Mouse (Mus musculus) induced T-regulatory cell, adult 2 months (primary cell): Measurements from ENCODE around the gene Tnfrsf22.

Source experiments
- DNase-seq: peaks from one replicate; pipeline ENCODE4 v3.0.0-alpha.2; 2012; ENCODE audit warnings: low read depth

The Tnfrsf22 gene

DNA sequence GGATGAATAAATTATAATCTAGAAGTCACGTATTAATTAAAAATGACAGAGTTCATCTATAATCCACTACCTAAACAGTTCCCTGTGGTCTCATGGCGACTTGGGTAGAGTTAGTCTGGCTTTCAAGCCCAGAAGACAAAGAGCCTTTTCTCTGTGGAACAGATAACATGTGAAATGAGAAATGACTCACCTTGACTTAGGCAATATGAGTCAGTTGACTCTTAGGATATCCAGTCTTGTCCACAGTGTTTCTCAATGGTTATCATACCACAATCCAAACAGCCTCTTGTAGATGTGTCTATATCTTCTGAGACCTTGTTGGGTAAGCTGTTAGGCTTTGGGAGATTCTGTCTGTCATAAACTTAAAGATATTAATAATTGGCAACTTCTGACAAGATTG is 18.0 kb downstream of the Tnfrsf22 start:
- DNase-seq, result peak; percentile 27

DNA sequence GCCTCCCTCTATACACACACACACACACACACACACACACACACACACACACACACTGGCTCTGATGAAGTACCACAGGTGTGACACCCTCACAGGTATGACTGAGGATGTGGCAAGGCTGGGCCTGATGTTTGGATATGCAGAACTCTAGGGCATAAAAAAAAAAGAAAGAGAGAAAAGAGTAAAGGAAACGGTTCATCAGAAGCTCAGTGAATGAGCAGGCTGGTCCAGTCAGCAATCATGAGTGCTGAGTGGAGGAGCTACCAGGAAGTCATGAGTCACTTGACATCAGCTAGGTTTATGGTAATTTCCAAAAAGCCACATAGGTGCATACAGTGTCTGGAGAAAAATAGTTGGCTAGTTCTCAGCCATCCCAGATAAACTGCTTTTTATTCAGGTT is 20.0 kb downstream of the Tnfrsf22 start:
- DNase-seq, result peak; percentile 80

DNA sequence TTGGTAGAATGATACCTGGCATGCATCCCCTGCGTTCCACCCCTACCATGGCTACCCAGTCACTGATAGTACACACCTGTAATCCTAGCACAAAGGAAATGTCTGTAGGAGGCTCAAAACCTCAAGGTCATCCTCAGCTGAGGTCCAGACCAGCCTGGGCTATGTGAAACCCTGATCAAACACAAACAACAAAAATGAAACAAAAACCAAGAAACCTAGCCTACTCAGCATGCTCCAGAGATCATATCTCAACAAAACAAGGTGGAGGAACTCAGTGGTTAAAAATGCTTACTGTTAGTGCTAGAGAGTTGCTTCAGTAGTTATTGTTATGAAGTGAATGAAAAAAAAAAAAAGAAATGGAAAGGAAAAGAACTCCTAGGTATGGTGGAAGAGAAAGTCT is 20.9 kb downstream of the Tnfrsf22 start, which contains the start of gene Tnfrsf26:
Tnfrsf26 (minus strand) TSS at position 183 of the 400 bp plus-strand sequence.
- DNase-seq, result peak; percentile 86

- peak; percentile 79 for DNase-seq
These were observed 21.7 kb downstream of the Tnfrsf22 start for GRCm38 (mm10) chr7:143627555-143628286.

DNA sequence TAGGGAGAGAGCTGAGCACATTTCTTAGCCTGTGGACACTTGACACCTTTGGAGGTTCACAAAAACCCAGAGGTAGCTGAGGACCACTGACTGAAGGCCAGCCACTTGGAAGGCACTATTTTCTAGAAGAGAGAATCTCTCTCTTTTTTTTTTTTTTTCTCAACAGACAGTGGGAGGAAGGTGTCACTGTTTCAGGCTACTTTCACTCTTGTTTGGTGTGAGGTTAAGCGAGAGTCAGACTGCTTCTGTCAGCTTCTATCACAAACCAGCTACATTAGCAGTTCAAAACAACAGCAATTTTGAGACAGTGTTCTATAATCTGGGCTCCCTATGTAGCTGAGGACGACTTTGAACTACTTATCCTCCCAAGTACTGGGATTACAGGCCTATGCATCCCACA is 23.3 kb downstream of the Tnfrsf22 start:
- peak; percentile 70 for DNase-seq

GRCm38 (mm10) chr7:143625151-143625550 is 24.3 kb downstream of the Tnfrsf22 start:
- peak; percentile 76 for DNase-seq

DNA sequence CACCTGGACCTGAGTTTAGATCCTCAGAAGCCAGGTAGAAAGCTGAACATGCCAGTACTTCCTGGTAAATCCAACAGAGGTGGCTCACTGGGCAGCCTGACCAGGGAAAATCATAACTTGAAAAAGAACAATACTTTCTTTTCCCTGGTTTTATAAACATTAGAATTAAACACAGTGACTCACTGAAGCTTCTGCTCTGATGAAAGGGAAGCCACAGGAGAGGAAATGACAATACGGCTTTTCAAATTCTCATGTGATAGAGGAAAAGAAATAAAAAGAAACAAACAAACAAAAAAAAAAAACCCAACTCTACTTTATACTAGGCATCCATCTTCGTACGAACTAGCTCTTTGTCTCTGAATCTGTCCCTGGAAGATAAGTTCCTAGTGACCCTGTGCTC is 24.9 kb downstream of the Tnfrsf22 start:
- DNase-seq, result peak; percentile 55

DNA sequence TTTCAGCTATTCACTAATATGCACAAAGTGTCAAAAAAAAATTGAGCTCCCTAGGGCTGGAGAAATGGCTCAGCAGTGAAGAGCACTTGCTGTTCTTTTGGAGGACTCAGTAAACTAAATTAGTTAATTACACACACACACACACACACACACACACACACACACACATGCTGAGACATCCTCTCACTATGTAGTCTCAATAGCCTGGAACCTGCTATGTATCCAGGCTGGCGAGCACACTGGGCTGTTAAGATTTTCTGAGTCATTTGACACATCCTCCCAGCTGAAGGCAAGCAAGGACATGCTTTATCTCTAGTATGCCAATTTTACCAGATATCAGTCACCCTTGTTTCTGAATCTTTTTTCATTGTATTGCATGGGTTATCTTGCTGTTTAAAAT is 28.5 kb downstream of the Tnfrsf22 start:
- DNase-seq, result no peak

- no peak for DNase-seq
These were observed 34.9 kb downstream of the Tnfrsf22 start for GRCm38 (mm10) chr7:143614404-143615135.

DNA sequence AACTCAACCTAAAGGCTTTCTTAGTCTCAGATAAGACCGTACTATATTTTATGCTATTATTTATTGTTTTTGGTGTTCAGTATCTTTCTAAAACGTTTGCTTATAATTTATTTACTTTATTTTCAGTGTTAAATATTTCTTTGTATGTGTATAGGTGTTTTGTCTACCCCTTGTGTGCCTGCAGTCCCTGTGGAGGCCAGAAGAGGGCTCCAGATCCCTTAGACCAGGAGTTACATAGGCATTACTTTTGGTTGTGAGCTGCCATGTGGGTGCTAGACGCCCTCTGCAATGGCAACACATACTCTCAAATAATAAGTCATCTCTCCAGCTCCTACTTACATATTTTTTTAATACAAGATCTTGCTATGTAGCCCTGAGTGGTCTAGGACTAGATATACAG is 37.2 kb downstream of the Tnfrsf22 start:
- peak; percentile 67 for DNase-seq

- no peak for DNase-seq
These were observed 44.1 kb downstream of the Tnfrsf22 start for GRCm38 (mm10) chr7:143605321-143605720.

DNA sequence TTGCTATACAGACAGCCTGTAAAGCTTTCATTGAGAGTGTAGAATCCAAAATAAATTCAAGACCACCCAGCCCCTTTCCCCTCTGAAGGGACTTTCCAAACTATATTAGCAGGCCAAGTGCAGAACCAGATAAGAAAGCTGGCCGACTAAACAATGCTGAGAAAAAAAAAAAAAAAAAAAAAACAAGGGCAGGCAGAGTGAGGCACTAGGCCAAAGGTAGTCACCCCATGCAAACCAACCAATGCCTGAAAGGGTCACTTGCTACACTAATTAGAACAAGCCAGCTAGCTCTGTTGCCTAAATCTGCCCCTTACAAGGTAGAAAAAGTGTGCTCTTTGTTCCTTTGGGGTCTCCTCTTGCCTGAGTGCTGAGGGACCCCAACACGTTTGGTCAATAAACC is 44.6 kb downstream of the Tnfrsf22 start:
- DNase-seq, result no peak

DNA sequence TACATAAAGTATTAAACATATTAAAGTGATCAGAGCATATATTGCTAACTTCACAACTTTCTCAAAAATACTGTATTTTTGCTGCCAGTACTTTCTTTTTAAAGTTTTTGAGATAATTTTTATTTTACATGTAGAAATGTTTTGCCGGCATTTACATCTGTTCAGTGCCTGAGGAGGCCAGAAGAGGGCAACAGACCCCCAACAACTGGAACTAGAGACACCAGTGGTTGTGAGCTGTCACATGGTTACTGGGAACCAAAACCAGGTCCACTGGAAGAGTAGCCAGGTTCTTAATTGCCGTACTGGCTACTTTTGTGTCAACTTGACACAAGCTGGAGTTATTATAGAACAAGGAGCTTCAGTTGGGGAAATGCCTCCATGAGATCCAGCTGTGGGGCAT is 47.8 kb downstream of the Tnfrsf22 start:
- peak; percentile 43 for DNase-seq

- no peak for DNase-seq
These were observed 49.2 kb downstream of the Tnfrsf22 start for GRCm38 (mm10) chr7:143600231-143600740.

DNA sequence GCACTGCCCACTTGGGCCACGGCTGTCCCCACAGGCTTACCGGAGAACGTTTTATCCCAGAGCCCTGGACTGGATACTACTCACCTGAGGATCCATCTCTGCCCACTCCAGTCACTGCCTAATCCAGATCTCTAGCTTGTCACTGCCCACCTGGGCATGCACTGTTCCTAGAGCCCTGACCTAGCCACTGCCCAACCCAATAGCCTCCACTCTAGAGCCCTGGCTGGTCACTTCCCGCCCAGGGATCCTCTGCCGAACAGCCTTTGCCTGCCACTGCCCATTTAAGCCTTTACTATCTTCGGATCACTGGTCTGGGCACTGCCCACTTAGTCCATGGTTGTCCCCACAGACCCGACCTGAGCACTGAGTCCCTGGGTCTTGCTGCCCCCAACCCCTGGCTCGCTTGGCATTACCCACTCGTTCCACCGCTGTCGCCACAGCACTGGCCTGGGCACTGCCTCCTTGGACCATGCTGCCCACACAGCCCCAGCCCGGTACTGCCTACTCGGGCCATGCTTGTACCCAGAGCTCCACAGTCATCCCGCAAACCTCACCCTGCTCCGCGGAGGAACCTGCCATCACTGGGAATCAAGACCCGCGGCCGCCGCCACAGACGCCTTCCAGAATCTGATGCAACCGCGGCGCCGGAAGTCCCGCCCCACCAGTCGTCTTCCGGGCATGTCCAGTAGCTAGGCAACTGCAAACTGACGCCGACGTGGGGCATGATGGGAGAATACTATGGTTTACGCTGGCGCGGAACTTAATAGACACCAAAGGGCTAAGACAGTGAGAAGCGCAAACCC is 49.8 kb downstream of the Tnfrsf22 start, which contains the start of gene Cars:
Cars (minus strand) TSS at position 663 of the 803 bp plus-strand sequence.
- peak; percentile 98 for DNase-seq

DNA sequence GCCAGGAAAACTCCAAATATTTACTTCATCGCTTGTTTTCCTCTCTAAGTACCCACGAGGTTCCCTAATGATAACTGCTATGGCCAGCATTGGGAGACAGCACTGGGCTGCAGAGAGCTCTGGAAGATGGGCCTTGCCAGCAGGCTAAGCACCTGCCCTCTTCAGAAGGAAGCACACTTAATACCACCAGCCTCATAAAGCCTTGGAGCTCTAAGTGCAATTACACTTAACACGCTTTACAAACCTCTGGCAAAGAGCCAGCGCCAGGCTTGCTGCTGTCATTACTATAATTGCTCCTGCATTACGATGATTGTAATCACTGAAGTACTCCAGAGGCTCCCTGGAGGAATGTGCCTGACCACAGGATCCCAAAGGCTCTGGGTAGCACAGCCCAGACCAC is 54.6 kb downstream of the Tnfrsf22 start:
- DNase-seq, result no peak

DNA sequence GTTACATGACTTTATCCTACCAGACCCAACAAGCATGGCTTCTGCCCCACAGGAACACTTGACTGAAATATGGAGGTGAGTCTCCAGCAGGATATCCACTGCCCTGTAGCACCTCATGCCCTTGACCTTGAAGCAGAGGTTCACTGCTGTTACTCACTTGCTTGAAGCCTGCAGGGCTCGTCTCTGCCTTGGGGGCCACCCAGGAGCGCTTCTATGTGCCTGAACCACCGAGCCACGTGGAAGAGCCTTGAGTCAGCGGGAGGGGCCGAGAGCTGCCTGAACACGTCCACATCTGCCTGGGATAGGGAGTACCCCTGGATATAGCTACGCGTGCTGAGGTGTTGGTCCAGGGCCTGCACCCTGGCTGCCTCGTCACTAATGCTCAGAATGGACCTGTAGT is 57.2 kb downstream of the Tnfrsf22 start:
- no peak for DNase-seq

- DNase-seq, result no peak
These were observed 61.5 kb downstream of the Tnfrsf22 start for GRCm38 (mm10) chr7:143588006-143588405.

DNA sequence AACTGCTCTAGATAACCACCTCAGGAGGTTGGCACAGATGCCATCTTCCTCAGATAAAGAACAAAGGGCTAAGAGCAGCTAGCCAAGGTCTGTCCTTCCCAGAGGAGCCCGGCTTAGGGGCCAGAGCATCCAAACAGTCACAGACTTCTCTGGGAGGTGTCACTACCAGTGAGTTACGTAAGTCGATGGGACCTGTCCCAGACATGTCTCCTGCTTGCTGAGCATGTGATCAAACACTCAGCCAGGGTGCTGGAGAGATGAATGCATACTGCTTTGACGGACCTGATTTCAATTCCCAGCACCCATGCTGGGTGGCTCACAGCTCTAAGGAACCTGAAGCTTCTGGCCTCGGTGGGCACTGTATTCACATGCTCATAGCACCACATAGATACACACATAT is 61.9 kb downstream of the Tnfrsf22 start:
- no peak for DNase-seq
